9 mouse cellular contexts compared by ENCODE assay signal in genomic region chr5:132633198-132633884, GRCm38 (mm10).
A peak's percentile ranks its signal among the peaks of the same experiment; 100 is the strongest.
DNase-seq lines count a peak whose midpoint lies in the region; ATAC-seq lines count a peak whose summit lies in the region.
"Had no signal": no experiment of that assay in that cellular context is flagged by ENCODE, and none has a peak within 500 bp of the region (broad histone marks: within the 10 kb centered on the region; RNA-seq: fewer than 3 reads in every experiment).

No protein-coding gene starts in this region.

- DNase-seq in heart, adult 11 months = peak; percentile 96
- DNase-seq in midbrain, embryonic 11.5 days (ENCODE audit: low spot score, missing footprints) = peak; percentile 80
- DNase-seq in midbrain, embryonic 10.5 days (ENCODE audit: low spot score) = no peak
- peak; percentile 70 for DNase-seq in heart, adult 8-10 months (ENCODE audit: low spot score)
- peak; percentile 30 for DNase-seq in lung, postnatal 36 days
- no peak for DNase-seq in liver

- no peak overlapping the region for H3K27ac ChIP-seq in heart, embryonic 12.5 days (ENCODE audit: poor library complexity, severe bottlenecking)
- H3K27ac ChIP-seq in midbrain, embryonic 11.5 days (ENCODE audit: low read depth, low read length) = no peak overlapping the region
- H3K27ac ChIP-seq in midbrain, embryonic 10.5 days (replicated peaks) = no peak overlapping the region
- no peak overlapping the region for H3K27ac ChIP-seq in hindbrain, embryonic 16.5 days (ENCODE audit: low read depth, low read length)
- H3K27ac ChIP-seq: left cerebral cortex, adult 2 months had no signal

- H3K27me3 ChIP-seq in heart, embryonic 12.5 days (replicated peaks) = no peaks in the 10 kb centered on the region
- H3K27me3 ChIP-seq in midbrain, embryonic 11.5 days (ENCODE audit: control insufficient read depth, insufficient read depth, low read length) = no peaks in the 10 kb centered on the region
- no peaks in the 10 kb centered on the region for H3K27me3 ChIP-seq in midbrain, embryonic 10.5 days (ENCODE audit: low read depth, poor library complexity, severe bottlenecking)
- H3K27me3 ChIP-seq in hindbrain, embryonic 16.5 days (replicated peaks; ENCODE audit: control insufficient read depth, insufficient read depth, low read length) = no peaks in the 10 kb centered on the region

- H3K4me1 ChIP-seq in heart, embryonic 12.5 days (replicated peaks) = no peaks in the 10 kb centered on the region
- H3K4me1 ChIP-seq in midbrain, embryonic 11.5 days (ENCODE audit: control insufficient read depth, insufficient read depth, low read length) = no peaks in the 10 kb centered on the region
- no peaks in the 10 kb centered on the region for H3K4me1 ChIP-seq in midbrain, embryonic 10.5 days
- H3K4me1 ChIP-seq in hindbrain, embryonic 16.5 days (ENCODE audit: control insufficient read depth, insufficient read depth, low read depth, low read length) = no peaks in the 10 kb centered on the region

- no peaks in the 10 kb centered on the region for H3K36me3 ChIP-seq in heart, embryonic 12.5 days
- H3K36me3 ChIP-seq in midbrain, embryonic 11.5 days (ENCODE audit: control insufficient read depth, insufficient read depth, low read length) = no peaks in the 10 kb centered on the region
- no peaks in the 10 kb centered on the region for H3K36me3 ChIP-seq in midbrain, embryonic 10.5 days
- H3K36me3 ChIP-seq in hindbrain, embryonic 16.5 days (ENCODE audit: control insufficient read depth, insufficient read depth, low read length) = no peaks in the 10 kb centered on the region

- peaks cover under 1% of the 10 kb centered on the region; the same call in 1 of the 2 replicates for H3K9me3 ChIP-seq in heart, embryonic 12.5 days (replicated peaks)
- no peaks in the 10 kb centered on the region for H3K9me3 ChIP-seq in midbrain, embryonic 11.5 days (ENCODE audit: control insufficient read depth, low read length)
- peaks cover 10% of the 10 kb centered on the region; the same call in 1 of the 2 replicates for H3K9me3 ChIP-seq in midbrain, embryonic 10.5 days (replicated peaks)
- peaks cover 3% of the 10 kb centered on the region; the same call in 1 of the 2 replicates for H3K9me3 ChIP-seq in hindbrain, embryonic 16.5 days (ENCODE audit: control insufficient read depth, low read length)

- no peak overlapping the region for H3K4me3 ChIP-seq in heart, embryonic 12.5 days
- H3K4me3 ChIP-seq in midbrain, embryonic 11.5 days (ENCODE audit: low read depth, low read length) = no peak overlapping the region
- H3K4me3 ChIP-seq in midbrain, embryonic 10.5 days = no peak overlapping the region
- H3K4me3 ChIP-seq in hindbrain, embryonic 16.5 days (ENCODE audit: low read length) = no peak overlapping the region
- H3K4me3 ChIP-seq: left cerebral cortex, adult 2 months had no signal

- no peak overlapping the region for H3K9ac ChIP-seq in heart, embryonic 12.5 days
- H3K9ac ChIP-seq in midbrain, embryonic 11.5 days (ENCODE audit: low read length) = no peak overlapping the region
- no peak overlapping the region for H3K9ac ChIP-seq in hindbrain, embryonic 16.5 days (ENCODE audit: low read depth, low read length)

- WGBS in heart, embryonic 12.5 days = 47% methylated on average over 5 of the region's 5 CpGs
- WGBS in midbrain, embryonic 11.5 days = 60% methylated on average over 5 of the region's 5 CpGs
- 73% methylated on average over 5 of the region's 5 CpGs for WGBS in midbrain, embryonic 10.5 days
- WGBS in hindbrain, embryonic 16.5 days = 34% methylated on average over 5 of the region's 5 CpGs

- no peak for ATAC-seq in heart, embryonic 12.5 days (ENCODE audit: insufficient number of reproducible peaks, low FRiP score)
- no peak for ATAC-seq in midbrain, embryonic 11.5 days (ENCODE audit: low FRiP score)
- ATAC-seq in hindbrain, embryonic 16.5 days = no peak

- no peak overlapping the region for H3K4me2 ChIP-seq in heart, embryonic 12.5 days
- no peak overlapping the region for H3K4me2 ChIP-seq in midbrain, embryonic 11.5 days
- H3K4me2 ChIP-seq in hindbrain, embryonic 16.5 days (ENCODE audit: low read length) = no peak overlapping the region

Comparison
In these comparisons a context has a peak if more than half of its experiments do, and no peak if none do; other contexts are left out.
1. DNase-seq: peak in heart, adult 11 months (single experiment), midbrain, embryonic 11.5 days (single experiment), heart, adult 8-10 months (single experiment) and lung, postnatal 36 days (single experiment); none in midbrain, embryonic 10.5 days (single experiment) and liver (single experiment).